Mouse (Mus musculus) heart, adult 2 months (tissue): ENCODE results near the gene Cyp2b23.
"Not testable (repeated sequence)": the region's sequence is repeated elsewhere in the genome, so short reads cannot be mapped to it uniquely, and the experiment has no call there.

ENCODE experiments used
- CTCF ChIP-seq: fragments of 200-600 bp; IDR thresholded peaks from 2 replicates; pipeline ENCODE4 v1.8.1; 2022; ENCODE audit warnings: antibody characterized with exemption, mild to moderate bottlenecking, moderate library complexity
- POLR2A ChIP-seq: fragments of 200-500 bp; IDR thresholded peaks from 2 replicates; pipeline ENCODE4 v1.6.1; 2011; ENCODE audit warnings: mild to moderate bottlenecking, low read depth, low read length, control low read depth; ENCODE audit not compliant: insufficient read depth

DNA sequence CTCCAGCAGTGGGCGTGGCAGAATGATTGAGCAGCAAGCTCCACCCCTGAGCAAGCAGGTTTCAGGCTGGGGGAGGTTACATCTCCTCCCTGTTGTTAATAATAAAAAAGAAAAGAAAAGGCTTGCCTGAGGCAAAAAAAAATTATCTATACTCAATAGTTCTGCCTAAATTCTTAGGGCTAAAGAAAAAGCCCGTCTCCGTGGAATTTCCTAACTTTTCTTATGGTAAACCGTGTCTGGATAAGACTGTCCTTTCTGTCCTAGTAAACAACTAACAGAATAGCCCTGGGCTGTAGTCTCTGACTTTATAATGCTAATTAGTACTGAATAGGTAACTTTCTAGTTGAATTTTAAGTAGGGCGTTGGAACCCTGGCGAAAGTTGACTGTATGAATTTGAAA is 20.0 kb upstream of the Cyp2b23 start:
- TF ChIP-seq POLR2A, CTCF: not testable (repeated sequence)
